Mouse (Mus musculus) liver, adult 2 months (tissue): ENCODE data around the gene Gid8.

Experiments used
- CTCF ChIP-seq: fragments of 200-500 bp; IDR thresholded peaks from 2 replicates; pipeline ENCODE4 v1.5.1; 2011; ENCODE audit warnings: low read depth, low read length, control low read depth
- POLR2A ChIP-seq: fragments of 200-500 bp; IDR thresholded peaks from 2 replicates; pipeline ENCODE4 v1.6.1; 2011; ENCODE audit warnings: low read length, control low read depth; ENCODE audit not compliant: insufficient read depth; ENCODE audit errors: extremely low read depth

- no peak for TF ChIP-seq POLR2A
- TF ChIP-seq CTCF, result peak; percentile 100
Measured at GRCm38 (mm10) chr2:180745248-180745927, 35.5 kb downstream of the Gid8 start.
